Mouse (Mus musculus) heart, embryonic 11.5 days (tissue): Measurements from ENCODE around the gene Ints1. TPM values are rescaled to one million over a fixed set of nuclear protein-coding genes. Genes with fewer than 3 reads are reported as not detected.

Experiments
- ATAC-seq: fragments of 200-750 bp; cut with Nextera tagmentation; replicated peaks from 2 replicates; pipeline ENCODE4 v1.8.0; 2017; ENCODE audit warnings: moderate library complexity; ENCODE audit not compliant: insufficient number of reproducible peaks, low FRiP score, low TSS enrichment
- H3K27ac ChIP-seq: fragments of 300-500 bp; sonication (generic); 2 replicates; pipeline ENCODE4 v1.5.1; 2014; ENCODE audit warnings: mild to moderate bottlenecking, low read depth, low read length
- H3K27me3 ChIP-seq: fragments of 300-500 bp; sonication (generic); 2 replicates; pipeline ENCODE4 v1.6.1; 2014; ENCODE audit warnings: mild to moderate bottlenecking, low read length, mixed read lengths; ENCODE audit not compliant: control insufficient read depth, insufficient read depth
- H3K36me3 ChIP-seq: fragments of 300-500 bp; sonication (generic); 2 replicates; pipeline ENCODE4 v1.6.1; 2014; ENCODE audit warnings: mild to moderate bottlenecking, low read length, moderate library complexity, mixed read lengths; ENCODE audit not compliant: control insufficient read depth, insufficient read depth
- H3K4me1 ChIP-seq: fragments of 300-500 bp; sonication (generic); 2 replicates; pipeline ENCODE4 v1.6.1; 2014; ENCODE audit warnings: low read length; ENCODE audit not compliant: control insufficient read depth, insufficient read depth
- H3K4me2 ChIP-seq: fragments of 300-500 bp; sonication (generic); 2 replicates; pipeline ENCODE4 v1.6.1; 2014; ENCODE audit warnings: mild to moderate bottlenecking, moderate library complexity
- H3K4me3 ChIP-seq: fragments of 300-500 bp; sonication (generic); 2 replicates; pipeline ENCODE4 v1.5.1; 2014; ENCODE audit warnings: low read depth, low read length
- H3K9ac ChIP-seq: fragments of 300-500 bp; sonication (generic); 2 replicates; pipeline ENCODE4 v1.6.1; 2014; ENCODE audit warnings: mild to moderate bottlenecking, low read depth, low read length, moderate library complexity
- H3K9me3 ChIP-seq: fragments of 300-500 bp; sonication (generic); replicated peaks from 2 replicates; pipeline ENCODE4 v1.6.1; 2016; ENCODE audit warnings: low read length; ENCODE audit not compliant: control insufficient read depth
- WGBS: fragments of 180-500 bp; shearing (Covaris S2); extraction: QIAGEN DNeasy Blood & Tissue Kit; methylation state at CpG from one replicate; pipeline ENCODE4 v1.1.7; 2014; ENCODE audit not compliant: insufficient replicate concordance; 5-methylcytosine and 5-hydroxymethylcytosine counted together
- polyA plus RNA-seq: library from polyadenylated mRNA; unstranded; fragments of >200 nt; fragmentation: Nextera tagmentation; extraction: Ambion mirVana; gene quantifications from 2 replicates; pipeline ENCODE4 v1.2.1, GENCODE M21; 2014

Ints1 gene
- polyA plus RNA-seq, 1 experiment from 2014 or later = 21.4 TPM

GRCm38 (mm10) chr5:139735677-139736503 is 39.6 kb downstream of the Ints1 start, which contains the start of gene Micall2:
TSS of gene Micall2 (minus strand) at chr5:139736336.
- ATAC-seq = peak; percentile 91

GRCm38 (mm10) chr5:139734746-139735145 is 40.7 kb downstream of the Ints1 start:
- Histone ChIP-seq H3K4me1 (peaks cover 36% of the 10 kb centered on the region), H3K36me3 (no peaks in the 10 kb centered on the region), H3K4me2 (peak overlapping the region; percentile 92), H3K27ac (peak overlapping the region; percentile 74), H3K4me3 (peak overlapping the region; percentile 48), H3K9ac (peak overlapping the region; percentile 54), H3K9me3 (no peaks in the 10 kb centered on the region), H3K27me3 (peaks cover 11% of the 10 kb centered on the region; the same call in 1 of the 2 replicates)
- ATAC-seq = no peak
- 61% methylated on average over 7 of the region's 7 CpGs for WGBS

More at GRCm38 (mm10) chr5:139735677-139736503, 39.6 kb downstream of the Ints1 start, which contains the start of gene Micall2:
- peaks cover 11% of the 10 kb centered on the region; the same call in 1 of the 2 replicates for H3K27me3 ChIP-seq
- peak within 1 kb of the TSS; percentile 48 for H3K4me3 ChIP-seq
- no peaks in the 10 kb centered on the region for H3K36me3 ChIP-seq
- peak within 1 kb of the TSS; percentile 42; the same call in 1 of the 2 replicates for H3K27ac ChIP-seq
- peaks cover 29% of the 10 kb centered on the region for H3K4me1 ChIP-seq
- H3K9ac ChIP-seq = peak within 1 kb of the TSS; percentile 54
- no peaks in the 10 kb centered on the region for H3K9me3 ChIP-seq
- peak within 1 kb of the TSS; percentile 92 for H3K4me2 ChIP-seq
- WGBS = 3% methylated on average over 50 of the region's 50 CpGs

GRCm38 (mm10) chr5:139734016-139734415 is 41.5 kb downstream of the Ints1 start:
- no peak for ATAC-seq
- H3K36me3 ChIP-seq = no peaks in the 10 kb centered on the region
- H3K27ac ChIP-seq = peak overlapping the region; percentile 74
- WGBS = 19% methylated on average over 3 of the region's 3 CpGs
- peaks cover 36% of the 10 kb centered on the region for H3K4me1 ChIP-seq
- peak overlapping the region; percentile 36; the same call in 1 of the 2 replicates for H3K9ac ChIP-seq
- no peaks in the 10 kb centered on the region for H3K9me3 ChIP-seq
- H3K4me2 ChIP-seq = peak overlapping the region; percentile 92
- H3K4me3 ChIP-seq = peak overlapping the region; percentile 48; the same call in 1 of the 2 replicates
- H3K27me3 ChIP-seq = peaks cover 11% of the 10 kb centered on the region; the same call in 1 of the 2 replicates

GRCm38 (mm10) chr5:139732634-139733107 is 42.8 kb downstream of the Ints1 start:
- 0 out of 2 replicates have a peak overlapping the region, but pooled peaks have one; percentile 15 for H3K27ac ChIP-seq
- H3K4me2 ChIP-seq = peak overlapping the region; percentile 92
- no peaks in the 10 kb centered on the region for H3K36me3 ChIP-seq
- peaks cover 8% of the 10 kb centered on the region; the same call in 1 of the 2 replicates for H3K27me3 ChIP-seq
- ATAC-seq = no peak
- H3K4me1 ChIP-seq = peaks cover 36% of the 10 kb centered on the region
- H3K9ac ChIP-seq = peak overlapping the region; percentile 43; the same call in 1 of the 2 replicates
- H3K4me3 ChIP-seq = no peak overlapping the region
- no peaks in the 10 kb centered on the region for H3K9me3 ChIP-seq
- 58% methylated on average over 11 of the region's 11 CpGs for WGBS

- ATAC-seq = no peak
- peaks cover 7% of the 10 kb centered on the region; the same call in 1 of the 2 replicates for H3K27me3 ChIP-seq
- no peak overlapping the region for H3K4me3 ChIP-seq
- no peaks in the 10 kb centered on the region for H3K9me3 ChIP-seq
- no peak overlapping the region for H3K4me2 ChIP-seq
- H3K27ac ChIP-seq = peak overlapping the region; percentile 32; the same call in 1 of the 2 replicates
- WGBS = 54% methylated on average over 8 of the region's 8 CpGs
- H3K9ac ChIP-seq = 0 out of 2 replicates have a peak overlapping the region, but pooled peaks have one; percentile 16
- peaks cover 32% of the 10 kb centered on the region for H3K4me1 ChIP-seq
- H3K36me3 ChIP-seq = no peaks in the 10 kb centered on the region
Observed at GRCm38 (mm10) chr5:139730712-139731486, 44.6 kb downstream of the Ints1 start.

- no peak overlapping the region for H3K4me2 ChIP-seq
- no peak overlapping the region for H3K27ac ChIP-seq
- H3K4me3 ChIP-seq = no peak overlapping the region
- 78% methylated on average over 11 of the region's 11 CpGs for WGBS
- H3K4me1 ChIP-seq = peaks cover 29% of the 10 kb centered on the region
- no peaks in the 10 kb centered on the region for H3K36me3 ChIP-seq
- H3K9me3 ChIP-seq = no peaks in the 10 kb centered on the region
- H3K9ac ChIP-seq = no peak overlapping the region
- no peak for ATAC-seq
- no peaks in the 10 kb centered on the region for H3K27me3 ChIP-seq
Observed at GRCm38 (mm10) chr5:139727261-139727660, 48.2 kb downstream of the Ints1 start.

- no peaks in the 10 kb centered on the region for H3K9me3 ChIP-seq
- no peaks in the 10 kb centered on the region for H3K36me3 ChIP-seq
- WGBS = 77% methylated on average over 3 of the region's 3 CpGs
- no peak overlapping the region for H3K4me3 ChIP-seq
- no peak overlapping the region for H3K27ac ChIP-seq
- ATAC-seq = no peak
- H3K4me2 ChIP-seq = no peak overlapping the region
- H3K9ac ChIP-seq = no peak overlapping the region
- no peaks in the 10 kb centered on the region for H3K27me3 ChIP-seq
- peaks cover 25% of the 10 kb centered on the region for H3K4me1 ChIP-seq
Observed at GRCm38 (mm10) chr5:139726186-139726585, 49.3 kb downstream of the Ints1 start.
